Mouse (Mus musculus) heart, embryonic 12.5 days (tissue): ENCODE measurements at regions not wholly inside any gene's neighbourhood (a gene's known extent, or its start where the extent isn't known, plus 50 kb on each side); places are given as distances from the start of the nearest gene placed in this dataset.

Experiments used
- ATAC-seq: fragments of 200-750 bp; cut with Nextera tagmentation; 2 replicates; pipeline ENCODE4 v1.8.0; 2017; ENCODE audit warnings: moderate TSS enrichment, moderate library complexity; ENCODE audit not compliant: insufficient number of reproducible peaks, low FRiP score
- H3K27ac ChIP-seq: fragments of 300-500 bp; sonication (generic); 2 replicates; pipeline ENCODE4 v1.5.1; 2016; ENCODE audit warnings: mild to moderate bottlenecking, moderate library complexity; ENCODE audit not compliant: poor library complexity, severe bottlenecking
- H3K27me3 ChIP-seq: fragments of 300-500 bp; sonication (generic); replicated peaks from 2 replicates; pipeline ENCODE4 v1.6.1; 2016; ENCODE audit warnings: mild to moderate bottlenecking, moderate library complexity
- H3K36me3 ChIP-seq: fragments of 300-500 bp; sonication (generic); 2 replicates; pipeline ENCODE4 v1.6.1; 2016; ENCODE audit warnings: mild to moderate bottlenecking, moderate library complexity
- H3K4me1 ChIP-seq: fragments of 300-500 bp; sonication (generic); replicated peaks from 2 replicates; pipeline ENCODE4 v1.6.1; 2016; ENCODE audit warnings: mild to moderate bottlenecking
- H3K4me2 ChIP-seq: fragments of 300-500 bp; sonication (generic); 2 replicates; pipeline ENCODE4 v1.6.1; 2016; ENCODE audit warnings: mild to moderate bottlenecking, moderate library complexity
- H3K4me3 ChIP-seq: fragments of 300-500 bp; sonication (generic); 2 replicates; pipeline ENCODE4 v1.5.1; 2016; ENCODE audit warnings: mild to moderate bottlenecking
- H3K9ac ChIP-seq: fragments of 300-500 bp; sonication (generic); 2 replicates; pipeline ENCODE4 v1.6.1; 2016; ENCODE audit warnings: mild to moderate bottlenecking, moderate library complexity
- H3K9me3 ChIP-seq: fragments of 300-500 bp; sonication (generic); replicated peaks from 2 replicates; pipeline ENCODE4 v1.6.1; 2016; ENCODE audit warnings: mild to moderate bottlenecking, moderate library complexity
- WGBS: fragments of 180-500 bp; shearing (Covaris S2); methylation state at CpG from one replicate; pipeline ENCODE4 v1.1.7; 2016; 5-methylcytosine and 5-hydroxymethylcytosine counted together

DNA sequence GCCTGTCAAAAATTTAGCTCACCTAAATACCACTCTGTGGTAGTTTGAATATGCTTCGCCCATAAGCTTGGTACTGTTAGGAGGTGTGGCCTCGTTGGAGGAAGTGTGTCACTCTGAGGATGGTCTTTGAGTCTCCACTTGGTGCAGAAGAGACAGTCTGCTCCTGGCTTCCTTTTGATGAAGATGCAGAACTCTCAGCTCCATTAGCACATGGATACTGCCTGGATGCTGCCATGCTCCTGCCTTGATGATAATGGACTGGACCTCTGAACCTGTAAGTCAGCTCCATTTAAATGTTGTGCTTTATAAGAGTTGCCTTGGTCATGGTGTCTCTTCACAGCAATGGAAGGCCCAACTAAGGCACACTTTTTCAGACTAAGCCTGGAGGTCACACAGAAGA lies 56.9 kb upstream of the Pik3r1 start:
- H3K36me3 ChIP-seq, result no peaks in the 10 kb centered on the region
- no peak overlapping the region for H3K4me2 ChIP-seq
- no peak overlapping the region for H3K9ac ChIP-seq
- ATAC-seq, result no peak
- no peak overlapping the region for H3K4me3 ChIP-seq
- no peaks in the 10 kb centered on the region for H3K4me1 ChIP-seq
- H3K27me3 ChIP-seq, result no peaks in the 10 kb centered on the region
- no peak overlapping the region for H3K27ac ChIP-seq
- WGBS, result 80% methylated on average over 2 of the region's 2 CpGs
- H3K9me3 ChIP-seq, result no peaks in the 10 kb centered on the region

- H3K27ac ChIP-seq, result no peak overlapping the region
- H3K4me2 ChIP-seq, result no peak overlapping the region
- no peak for ATAC-seq
- no peaks in the 10 kb centered on the region for H3K36me3 ChIP-seq
- H3K4me3 ChIP-seq, result no peak overlapping the region
- no peaks in the 10 kb centered on the region for H3K4me1 ChIP-seq
- WGBS, result 71% methylated on average over 7 of the region's 7 CpGs
- no peak overlapping the region for H3K9ac ChIP-seq
- H3K9me3 ChIP-seq, result no peaks in the 10 kb centered on the region
- no peaks in the 10 kb centered on the region for H3K27me3 ChIP-seq
These were observed 64.0 kb upstream of the Pik3r1 start for GRCm38 (mm10) chr13:101831872-101832629.

GRCm38 (mm10) chr13:101834546-101834945 lies 66.5 kb upstream of the Pik3r1 start:
- no peak overlapping the region for H3K9ac ChIP-seq
- H3K4me2 ChIP-seq, result no peak overlapping the region
- no peak overlapping the region for H3K27ac ChIP-seq
- no peaks in the 10 kb centered on the region for H3K9me3 ChIP-seq
- 82% methylated on average over 4 of the region's 4 CpGs for WGBS
- no peaks in the 10 kb centered on the region for H3K36me3 ChIP-seq
- no peak for ATAC-seq
- no peaks in the 10 kb centered on the region for H3K27me3 ChIP-seq
- no peak overlapping the region for H3K4me3 ChIP-seq
- no peaks in the 10 kb centered on the region for H3K4me1 ChIP-seq

DNA sequence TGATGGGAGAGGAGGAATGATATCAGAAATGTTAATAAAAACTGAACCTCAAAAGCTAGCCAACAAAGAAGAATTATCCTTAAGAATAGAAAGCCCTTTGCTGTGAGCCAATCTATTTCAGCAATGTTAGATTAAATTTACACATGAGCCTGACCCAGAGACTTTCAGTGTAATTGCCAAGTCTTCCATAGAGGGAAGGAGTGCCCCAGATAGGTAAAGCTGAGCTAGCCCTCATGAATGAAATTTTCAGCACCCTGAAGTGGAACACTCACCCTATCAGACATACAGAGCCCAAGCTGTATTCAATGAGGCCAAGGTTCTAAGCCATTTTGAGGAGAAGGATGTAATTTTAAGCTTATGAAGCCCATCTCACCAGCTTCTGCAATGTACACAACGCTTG lies 69.0 kb upstream of the Pik3r1 start:
- Histone ChIP-seq H3K4me1 (no peaks in the 10 kb centered on the region), H3K9me3 (no peaks in the 10 kb centered on the region), H3K36me3 (no peaks in the 10 kb centered on the region), H3K4me2 (no peak overlapping the region), H3K4me3 (no peak overlapping the region), H3K27me3 (no peaks in the 10 kb centered on the region), H3K27ac (no peak overlapping the region), H3K9ac (no peak overlapping the region)
- WGBS, result 73% methylated on average over 1 of the region's 1 CpGs
- no peak for ATAC-seq

- Histone ChIP-seq H3K9me3 (no peaks in the 10 kb centered on the region), H3K36me3 (no peaks in the 10 kb centered on the region), H3K4me3 (no peak overlapping the region), H3K9ac (no peak overlapping the region), H3K27me3 (no peaks in the 10 kb centered on the region), H3K4me2 (no peak overlapping the region), H3K27ac (no peak overlapping the region), H3K4me1 (0 out of 2 replicates have a peak, but pooled peaks cover 3% of the 10 kb centered on the region)
- 65% methylated on average over 7 of the region's 7 CpGs for WGBS
- no peak for ATAC-seq
These were observed 76.7 kb upstream of the Pik3r1 start for GRCm38 (mm10) chr13:101844461-101845440.

GRCm38 (mm10) chr13:101846016-101846415 lies 78.0 kb upstream of the Pik3r1 start:
- ATAC-seq, result no peak
- 68% methylated on average over 3 of the region's 3 CpGs for WGBS
- no peaks in the 10 kb centered on the region for H3K36me3 ChIP-seq

GRCm38 (mm10) chr13:101847879-101848600 lies 80.0 kb upstream of the Pik3r1 start:
- ATAC-seq, result no peak
- no peak overlapping the region for H3K4me2 ChIP-seq
- no peak overlapping the region for H3K4me3 ChIP-seq
- H3K9ac ChIP-seq, result no peak overlapping the region
- no peaks in the 10 kb centered on the region for H3K27me3 ChIP-seq
- 74% methylated on average over 12 of the region's 12 CpGs for whole genome bisulfite sequencing
- H3K9me3 ChIP-seq, result no peaks in the 10 kb centered on the region
- H3K27ac ChIP-seq, result no peak overlapping the region
- H3K36me3 ChIP-seq, result no peaks in the 10 kb centered on the region
- H3K4me1 ChIP-seq, result 0 out of 2 replicates have a peak, but pooled peaks cover 3% of the 10 kb centered on the region

More at GRCm38 (mm10) chr13:101846016-101846415, 78.0 kb upstream of the Pik3r1 start:
- no peaks in the 10 kb centered on the region for H3K9me3 ChIP-seq
- no peak overlapping the region for H3K4me2 ChIP-seq
- H3K4me3 ChIP-seq, result no peak overlapping the region
- H3K27ac ChIP-seq, result no peak overlapping the region
- H3K27me3 ChIP-seq, result no peaks in the 10 kb centered on the region
- H3K9ac ChIP-seq, result no peak overlapping the region
- 0 out of 2 replicates have a peak, but pooled peaks cover 3% of the 10 kb centered on the region for H3K4me1 ChIP-seq

DNA sequence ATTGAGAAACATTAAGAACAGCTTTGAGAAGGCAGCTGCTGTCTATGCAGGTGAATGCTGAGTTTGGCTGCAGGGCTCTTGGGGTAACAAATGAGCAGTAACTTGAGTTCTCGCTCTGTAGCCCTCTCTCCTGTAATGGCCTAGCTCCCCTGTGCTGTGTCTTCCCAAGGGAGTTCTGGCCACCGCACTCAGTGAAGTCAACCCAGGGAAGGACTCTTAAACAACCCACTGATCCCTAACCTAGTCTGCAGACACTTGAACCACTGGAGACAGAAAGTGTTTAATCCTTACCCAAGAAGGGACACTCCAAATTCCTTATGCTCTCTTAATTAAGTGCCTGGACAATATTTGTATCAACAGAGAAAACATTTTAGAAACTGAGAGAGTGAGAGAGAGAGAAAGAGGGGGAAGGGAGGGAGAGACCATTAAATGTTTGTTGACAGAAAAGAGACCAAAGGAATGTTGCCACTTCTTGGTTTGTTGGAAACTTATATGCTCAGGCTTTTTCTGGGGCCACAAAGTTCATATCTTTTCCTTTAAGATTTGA lies 80.7 kb upstream of the Pik3r1 start:
- Histone ChIP-seq H3K9ac (no peak overlapping the region), H3K27ac (no peak overlapping the region), H3K36me3 (no peaks in the 10 kb centered on the region), H3K4me1 (0 out of 2 replicates have a peak, but pooled peaks cover 3% of the 10 kb centered on the region), H3K9me3 (no peaks in the 10 kb centered on the region), H3K4me2 (no peak overlapping the region), H3K4me3 (no peak overlapping the region), H3K27me3 (no peaks in the 10 kb centered on the region)
- no peak for ATAC-seq
- 75% methylated on average over 2 of the region's 2 CpGs for WGBS

- no peaks in the 10 kb centered on the region for H3K36me3 ChIP-seq
- 0 out of 2 replicates have a peak, but pooled peaks cover 1% of the 10 kb centered on the region for H3K4me1 ChIP-seq
- H3K4me3 ChIP-seq, result no peak overlapping the region
- H3K9ac ChIP-seq, result no peak overlapping the region
- ATAC-seq, result no peak
- WGBS, result 81% methylated on average over 6 of the region's 6 CpGs
- H3K27ac ChIP-seq, result no peak overlapping the region
- no peaks in the 10 kb centered on the region for H3K9me3 ChIP-seq
- no peaks in the 10 kb centered on the region for H3K27me3 ChIP-seq
- no peak overlapping the region for H3K4me2 ChIP-seq
These were observed 81.4 kb upstream of the Pik3r1 start for GRCm38 (mm10) chr13:101849416-101849815.

DNA sequence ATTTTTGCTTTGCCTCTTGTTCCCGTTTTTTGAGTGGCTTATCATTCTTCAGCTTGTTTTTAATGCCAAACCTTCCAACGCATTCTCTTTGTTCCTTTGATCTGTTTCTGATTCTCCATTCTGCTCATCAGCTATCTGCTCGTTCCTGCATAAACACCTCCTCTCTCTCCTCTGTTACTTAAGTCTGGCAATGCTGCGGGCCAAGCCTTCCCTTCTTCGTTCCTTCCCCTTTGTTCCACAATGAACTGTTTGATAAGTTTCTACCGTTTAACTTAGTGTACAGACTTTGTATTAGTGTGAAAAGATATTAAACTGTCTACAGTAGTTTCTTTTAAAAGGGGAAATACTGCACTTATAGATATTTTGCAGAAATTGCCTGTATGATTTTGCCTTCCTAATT lies 83.3 kb upstream of the Pik3r1 start:
- 41% methylated on average over 6 of the region's 6 CpGs for WGBS
- no peaks in the 10 kb centered on the region for H3K4me1 ChIP-seq
- no peak overlapping the region for H3K9ac ChIP-seq
- H3K27me3 ChIP-seq, result no peaks in the 10 kb centered on the region
- no peak overlapping the region for H3K27ac ChIP-seq
- H3K4me3 ChIP-seq, result no peak overlapping the region
- no peaks in the 10 kb centered on the region for H3K9me3 ChIP-seq
- H3K36me3 ChIP-seq, result no peaks in the 10 kb centered on the region
- ATAC-seq, result no peak
- H3K4me2 ChIP-seq, result no peak overlapping the region
